Mouse (Mus musculus) liver, embryonic 12.5 days (tissue): ENCODE data around the gene Dnaja2. TPM values are rescaled to one million over a fixed set of nuclear protein-coding genes. Genes with fewer than 3 reads are reported as not detected.
A peak's percentile ranks its signal among the peaks of the same experiment; 100 is the strongest.

ENCODE experiments used
- ATAC-seq: fragments of 200-750 bp; cut with Nextera tagmentation; 2 replicates; pipeline ENCODE4 v1.8.0; 2017; ENCODE audit warnings: moderate number of reproducible peaks, mild to moderate bottlenecking, moderate library complexity
- H3K27ac ChIP-seq: fragments of 300-500 bp; sonication (generic); 2 replicates; pipeline ENCODE4 v1.5.1; 2016; ENCODE audit warnings: mild to moderate bottlenecking
- H3K27me3 ChIP-seq: fragments of 300-500 bp; sonication (generic); replicated peaks from 2 replicates; pipeline ENCODE4 v1.6.1; 2016; ENCODE audit warnings: mild to moderate bottlenecking, moderate library complexity
- H3K36me3 ChIP-seq: fragments of 300-500 bp; sonication (generic); 2 replicates; pipeline ENCODE4 v1.6.1; 2016; ENCODE audit warnings: mild to moderate bottlenecking, moderate library complexity
- H3K4me1 ChIP-seq: fragments of 300-500 bp; sonication (generic); 2 replicates; pipeline ENCODE4 v1.6.1; 2016
- H3K4me2 ChIP-seq: fragments of 300-500 bp; sonication (generic); 2 replicates; pipeline ENCODE4 v1.6.1; 2016; ENCODE audit warnings: mild to moderate bottlenecking, moderate library complexity
- H3K4me3 ChIP-seq: fragments of 300-500 bp; sonication (generic); 2 replicates; pipeline ENCODE4 v1.5.1; 2016; ENCODE audit warnings: mild to moderate bottlenecking, moderate library complexity
- H3K9ac ChIP-seq: fragments of 300-500 bp; sonication (generic); 2 replicates; pipeline ENCODE4 v1.6.1; 2016; ENCODE audit warnings: mild to moderate bottlenecking, moderate library complexity
- H3K9me3 ChIP-seq: fragments of 300-500 bp; sonication (generic); replicated peaks from 2 replicates; pipeline ENCODE4 v1.6.1; 2016; ENCODE audit warnings: mild to moderate bottlenecking, moderate library complexity
- WGBS: fragments of 180-500 bp; shearing (Covaris S2); methylation state at CpG from one replicate; pipeline ENCODE4 v1.1.7; 2016; ENCODE audit not compliant: insufficient replicate concordance; 5-methylcytosine and 5-hydroxymethylcytosine counted together
- polyA plus RNA-seq: library from polyadenylated mRNA; unstranded; fragments of >200 nt; fragmentation: Nextera tagmentation; extraction: Ambion mirVana; gene quantifications from 2 replicates; pipeline ENCODE4 v1.2.1, GENCODE M21; 2016

The Dnaja2 gene
- polyA plus RNA-seq, 1 experiment from 2014 or later: 124 TPM

- WGBS: 71% methylated on average over 4 of the region's 4 CpGs
- no peaks in the 10 kb centered on the region for H3K9me3 ChIP-seq
- ATAC-seq: no peak
- no peaks in the 10 kb centered on the region for H3K27me3 ChIP-seq
- H3K9ac ChIP-seq: no peak overlapping the region
- no peak overlapping the region for H3K4me3 ChIP-seq
- no peak overlapping the region for H3K4me2 ChIP-seq
- no peaks in the 10 kb centered on the region for H3K4me1 ChIP-seq
- H3K36me3 ChIP-seq: peaks cover 26% of the 10 kb centered on the region; the same call in 1 of the 2 replicates
- no peak overlapping the region for H3K27ac ChIP-seq
Observed at GRCm38 (mm10) chr8:85517336-85517735, 37.8 kb downstream of the Dnaja2 start.

DNA sequence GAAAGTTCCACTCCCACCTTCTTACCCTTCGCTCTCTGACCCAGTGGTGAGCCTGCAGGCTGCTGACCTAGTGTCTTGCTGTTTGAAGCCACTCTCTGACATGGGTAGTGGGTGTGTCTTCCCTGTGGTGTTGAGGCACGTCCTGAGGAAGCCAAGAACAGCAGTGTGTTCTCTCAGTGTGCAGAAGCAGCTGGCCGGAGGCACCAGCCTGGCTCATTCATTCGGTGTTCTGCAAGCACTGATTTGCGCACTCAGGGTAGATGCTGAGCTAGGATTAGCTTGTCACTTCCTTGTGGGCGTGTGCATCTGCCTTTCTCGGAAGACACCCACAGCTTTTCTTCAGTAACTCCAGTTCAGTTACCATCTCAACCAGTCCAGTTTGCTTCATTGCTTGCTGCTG, 39.8 kb downstream of the Dnaja2 start:
- H3K27me3 ChIP-seq: no peaks in the 10 kb centered on the region
- ATAC-seq: no peak
- WGBS: 50% methylated on average over 7 of the region's 7 CpGs
- H3K4me2 ChIP-seq: no peak overlapping the region
- H3K9ac ChIP-seq: no peak overlapping the region
- no peak overlapping the region for H3K4me3 ChIP-seq
- H3K27ac ChIP-seq: no peak overlapping the region
- no peaks in the 10 kb centered on the region for H3K9me3 ChIP-seq
- no peaks in the 10 kb centered on the region for H3K4me1 ChIP-seq
- H3K36me3 ChIP-seq: peaks cover 22% of the 10 kb centered on the region

GRCm38 (mm10) chr8:85513283-85513682, 41.9 kb downstream of the Dnaja2 start:
- Histone ChIP-seq H3K9ac (no peak overlapping the region), H3K36me3 (peaks cover 33% of the 10 kb centered on the region), H3K27ac (no peak overlapping the region), H3K4me2 (no peak overlapping the region), H3K4me3 (no peak overlapping the region), H3K4me1 (no peaks in the 10 kb centered on the region), H3K27me3 (no peaks in the 10 kb centered on the region), H3K9me3 (no peaks in the 10 kb centered on the region)
- ATAC-seq: no peak
- 69% methylated on average over 4 of the region's 4 CpGs for WGBS

DNA sequence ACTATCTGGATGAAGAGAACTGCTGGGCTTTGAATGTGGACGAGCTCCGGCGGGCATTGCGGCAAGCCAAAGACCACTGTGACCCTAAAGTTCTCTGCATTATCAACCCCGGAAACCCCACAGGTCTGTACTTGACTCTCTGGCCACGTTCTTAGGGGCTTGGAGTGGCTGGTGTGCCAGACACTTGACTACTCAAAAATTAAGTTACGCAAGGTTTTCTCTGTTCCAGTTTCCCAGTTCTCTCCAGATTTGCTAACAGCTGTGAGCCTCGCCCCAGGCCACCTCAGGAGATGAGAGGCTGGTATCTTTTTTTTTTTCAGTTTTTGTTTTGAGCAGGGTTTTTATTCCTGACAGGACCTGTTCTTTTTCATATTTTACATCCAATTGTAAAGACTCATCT, 42.9 kb downstream of the Dnaja2 start:
- H3K4me2 ChIP-seq: no peak overlapping the region
- no peak overlapping the region for H3K9ac ChIP-seq
- no peaks in the 10 kb centered on the region for H3K9me3 ChIP-seq
- no peaks in the 10 kb centered on the region; the same call in 1 of the 2 replicates for H3K27me3 ChIP-seq
- H3K27ac ChIP-seq: no peak overlapping the region
- no peak overlapping the region for H3K4me3 ChIP-seq
- H3K36me3 ChIP-seq: peaks cover 31% of the 10 kb centered on the region
- no peak for ATAC-seq
- WGBS: 77% methylated on average over 8 of the region's 8 CpGs
- H3K4me1 ChIP-seq: no peaks in the 10 kb centered on the region

DNA sequence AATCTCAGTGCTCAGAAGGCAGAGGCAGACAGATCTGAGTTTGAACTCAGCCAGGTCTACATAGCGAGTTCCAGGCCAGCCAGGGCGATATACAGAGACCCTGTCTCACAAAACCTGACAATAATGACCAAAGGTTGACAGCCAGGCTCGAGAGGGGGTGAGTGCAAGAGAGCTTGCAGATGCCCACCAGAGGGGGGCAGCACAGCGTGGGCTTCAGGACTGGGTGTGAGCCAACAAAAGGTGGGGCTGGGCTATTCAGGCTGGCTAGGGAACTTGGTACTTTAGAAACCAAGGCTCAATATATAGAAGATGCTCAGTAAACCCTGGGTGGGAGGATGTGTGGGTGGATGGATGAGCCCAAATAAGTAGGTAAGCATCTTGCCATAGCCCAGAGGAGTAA, 46.5 kb downstream of the Dnaja2 start:
- Histone ChIP-seq H3K4me3 (no peak overlapping the region), H3K9ac (no peak overlapping the region), H3K4me2 (no peak overlapping the region), H3K27ac (no peak overlapping the region), H3K27me3 (no peaks in the 10 kb centered on the region; the same call in 1 of the 2 replicates), H3K4me1 (no peaks in the 10 kb centered on the region), H3K9me3 (no peaks in the 10 kb centered on the region), H3K36me3 (peaks cover 29% of the 10 kb centered on the region)
- WGBS: 68% methylated on average over 4 of the region's 4 CpGs
- ATAC-seq: no peak

GRCm38 (mm10) chr8:85506620-85507019, 48.5 kb downstream of the Dnaja2 start:
- no peak overlapping the region for H3K4me3 ChIP-seq
- no peak overlapping the region for H3K9ac ChIP-seq
- WGBS: 63% methylated on average over 4 of the region's 4 CpGs
- H3K9me3 ChIP-seq: no peaks in the 10 kb centered on the region
- H3K4me2 ChIP-seq: no peak overlapping the region
- H3K27me3 ChIP-seq: no peaks in the 10 kb centered on the region; the same call in 1 of the 2 replicates
- H3K4me1 ChIP-seq: no peaks in the 10 kb centered on the region
- ATAC-seq: peak; percentile 63
- H3K36me3 ChIP-seq: peaks cover 29% of the 10 kb centered on the region
- peak overlapping the region; percentile 36; the same call in 1 of the 2 replicates for H3K27ac ChIP-seq

DNA sequence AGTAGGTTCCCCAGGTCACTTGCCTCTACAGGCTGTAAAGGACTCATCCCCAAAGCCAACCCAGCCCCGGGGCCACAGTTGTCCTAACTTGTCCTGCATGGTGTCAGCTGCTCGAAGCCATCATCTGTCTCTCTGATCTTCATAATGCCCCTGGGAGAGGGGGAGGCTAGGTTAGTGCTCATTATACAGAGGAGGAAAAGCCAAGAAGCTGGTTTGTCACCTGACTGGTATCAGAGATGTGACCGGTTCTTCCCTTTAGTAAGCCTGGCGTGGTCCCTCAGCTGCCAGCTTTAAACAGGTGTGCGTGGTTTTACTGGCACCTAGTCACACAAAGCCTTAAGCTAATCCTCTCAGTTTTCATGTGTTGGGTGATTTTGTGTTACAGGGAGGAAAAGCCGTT, 50.4 kb downstream of the Dnaja2 start:
- Histone ChIP-seq H3K27ac (no peak overlapping the region), H3K4me3 (no peak overlapping the region), H3K9ac (no peak overlapping the region), H3K9me3 (no peaks in the 10 kb centered on the region), H3K4me1 (no peaks in the 10 kb centered on the region), H3K36me3 (peaks cover 18% of the 10 kb centered on the region), H3K27me3 (no peaks in the 10 kb centered on the region; the same call in 1 of the 2 replicates), H3K4me2 (no peak overlapping the region)
- WGBS: 70% methylated on average over 6 of the region's 6 CpGs
- ATAC-seq: no peak

DNA sequence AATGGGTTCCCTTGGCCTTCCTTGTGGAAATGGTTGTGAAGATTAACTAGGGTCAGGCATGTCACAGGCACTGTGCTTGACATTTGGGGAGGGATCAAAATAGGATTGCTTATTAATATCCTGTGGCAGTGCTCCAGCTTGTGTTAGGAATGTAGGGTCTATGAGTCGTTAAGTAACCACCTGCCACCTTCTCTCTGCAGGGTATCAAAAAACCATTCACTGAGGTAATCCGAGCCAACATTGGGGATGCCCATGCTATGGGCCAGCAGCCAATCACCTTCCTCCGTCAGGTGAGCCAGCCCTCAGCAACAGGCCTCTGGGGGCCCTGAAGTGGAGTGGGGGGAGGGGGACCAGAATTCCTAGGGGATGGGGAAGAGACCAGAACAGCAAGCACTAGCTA, 52.1 kb downstream of the Dnaja2 start:
- Histone ChIP-seq H3K36me3 (0 out of 2 replicates have a peak, but pooled peaks cover 3% of the 10 kb centered on the region), H3K27me3 (no peaks in the 10 kb centered on the region; the same call in 1 of the 2 replicates), H3K27ac (no peak overlapping the region), H3K4me2 (no peak overlapping the region), H3K4me1 (0 out of 2 replicates have a peak, but pooled peaks cover 7% of the 10 kb centered on the region), H3K9ac (no peak overlapping the region), H3K4me3 (no peak overlapping the region), H3K9me3 (no peaks in the 10 kb centered on the region)
- ATAC-seq: no peak
- 74% methylated on average over 3 of the region's 3 CpGs for WGBS

GRCm38 (mm10) chr8:85502381-85502780, 52.8 kb downstream of the Dnaja2 start:
- Histone ChIP-seq H3K27ac (no peak overlapping the region), H3K9ac (no peak overlapping the region), H3K27me3 (no peaks in the 10 kb centered on the region), H3K4me3 (no peak overlapping the region), H3K4me1 (0 out of 2 replicates have a peak, but pooled peaks cover 7% of the 10 kb centered on the region), H3K4me2 (no peak overlapping the region), H3K9me3 (no peaks in the 10 kb centered on the region), H3K36me3 (0 out of 2 replicates have a peak, but pooled peaks cover 3% of the 10 kb centered on the region)
- ATAC-seq: no peak
- WGBS: 42% methylated on average over 2 of the region's 2 CpGs

DNA sequence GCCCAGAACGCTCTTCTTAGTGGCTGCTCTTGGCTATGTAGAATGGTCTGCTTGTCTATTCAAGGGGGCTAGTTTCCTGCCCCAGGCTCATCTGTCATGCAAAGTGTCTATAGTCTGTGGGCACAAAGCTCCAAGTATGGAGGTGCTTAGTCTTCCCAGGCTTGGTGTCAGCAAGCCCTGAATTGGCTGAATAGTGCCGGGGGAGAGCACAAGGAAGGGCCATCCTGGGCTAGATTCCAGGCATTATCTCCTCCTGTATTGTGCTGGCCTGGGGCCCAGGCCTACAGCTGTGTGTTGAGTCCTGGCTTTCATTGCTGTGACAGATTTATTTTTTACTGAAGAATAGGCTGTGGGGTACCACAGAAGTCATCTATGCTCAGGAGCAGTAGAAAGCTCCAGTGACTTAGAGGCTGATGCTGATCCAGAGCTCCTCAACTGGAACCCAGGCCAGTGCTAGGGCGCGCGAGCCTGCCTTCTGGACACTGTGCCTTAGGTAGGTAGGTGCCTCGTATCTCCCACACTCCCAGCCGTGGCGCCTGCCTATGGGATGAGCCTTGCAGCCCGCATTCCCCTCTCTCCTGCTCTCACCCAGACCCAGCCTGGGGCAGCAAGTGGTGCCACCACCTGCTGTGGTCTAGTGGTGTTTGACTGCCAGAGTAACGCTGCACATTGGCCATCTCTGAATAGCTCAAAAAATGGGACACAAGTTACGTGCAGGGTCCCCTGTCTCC, 54.0 kb downstream of the Dnaja2 start:
- Histone ChIP-seq H3K4me3 (no peak overlapping the region), H3K27ac (no peak overlapping the region), H3K9ac (no peak overlapping the region), H3K4me1 (0 out of 2 replicates have a peak, but pooled peaks cover 11% of the 10 kb centered on the region), H3K9me3 (no peaks in the 10 kb centered on the region), H3K4me2 (no peak overlapping the region), H3K36me3 (0 out of 2 replicates have a peak, but pooled peaks cover 3% of the 10 kb centered on the region), H3K27me3 (no peaks in the 10 kb centered on the region)
- 78% methylated on average over 11 of the region's 11 CpGs for WGBS
- ATAC-seq: no peak

- ATAC-seq: no peak
- Histone ChIP-seq H3K4me3 (no peak overlapping the region), H3K4me2 (no peak overlapping the region), H3K9ac (no peak overlapping the region), H3K27me3 (no peaks in the 10 kb centered on the region), H3K27ac (no peak overlapping the region), H3K9me3 (no peaks in the 10 kb centered on the region), H3K4me1 (0 out of 2 replicates have a peak, but pooled peaks cover 11% of the 10 kb centered on the region), H3K36me3 (0 out of 2 replicates have a peak, but pooled peaks cover 3% of the 10 kb centered on the region)
- 76% methylated on average over 10 of the region's 10 CpGs for WGBS
Observed at GRCm38 (mm10) chr8:85500460-85500859, 54.7 kb downstream of the Dnaja2 start.

- Histone ChIP-seq H3K36me3 (no peaks in the 10 kb centered on the region), H3K9ac (no peak overlapping the region), H3K4me2 (no peak overlapping the region), H3K9me3 (no peaks in the 10 kb centered on the region), H3K4me3 (no peak overlapping the region), H3K27ac (no peak overlapping the region), H3K4me1 (0 out of 2 replicates have a peak, but pooled peaks cover 11% of the 10 kb centered on the region), H3K27me3 (peaks cover 15% of the 10 kb centered on the region)
- no peak; the same call in 1 of the 2 replicates for ATAC-seq
- 52% methylated on average over 2 of the region's 2 CpGs for WGBS
Observed at GRCm38 (mm10) chr8:85498577-85498976, 56.6 kb downstream of the Dnaja2 start.
